In the genomic region with DNA sequence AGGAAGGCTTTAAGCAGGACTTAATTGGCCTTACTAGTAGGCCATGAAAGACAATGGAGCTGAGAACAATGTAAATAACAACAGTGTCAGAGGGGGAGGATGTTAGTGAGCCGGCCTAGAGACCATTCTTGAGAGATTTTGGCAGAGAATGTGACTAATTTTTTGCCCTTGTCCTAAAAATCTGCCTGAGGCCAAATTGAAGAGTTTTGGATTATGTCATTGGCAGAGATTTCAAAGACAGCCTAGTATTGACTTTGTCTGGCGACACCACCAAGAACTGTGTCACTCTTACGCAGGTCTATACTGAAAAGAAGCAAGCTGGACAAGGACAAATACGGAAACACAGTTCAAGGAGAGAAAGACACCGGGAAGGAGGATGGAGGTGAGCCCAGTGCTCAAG, we compare ENCODE assay signal across 25 mouse cellular contexts.
"Had no signal": no experiment of that assay in that cellular context is flagged by ENCODE, and none has a peak within 500 bp of the region (broad histone marks: within the 10 kb centered on the region; RNA-seq: fewer than 3 reads in every experiment).

No protein-coding gene starts in this region.

- H3K27me3 ChIP-seq: heart, embryonic 13.5 days; heart, embryonic 15.5 days; hindbrain, embryonic 13.5 days; hindbrain, embryonic 15.5 days; kidney, embryonic 15.5 days; limb, embryonic 12.5 days had no signal

- ATAC-seq: hindbrain, postnatal 0 days; intestine, embryonic 16.5 days; liver, embryonic 12.5 days had no signal

- H3K27ac ChIP-seq: heart, adult 2 months; heart, embryonic 13.5 days; heart, embryonic 15.5 days; hindbrain, embryonic 13.5 days; hindbrain, embryonic 15.5 days; hindbrain, postnatal 0 days; kidney, embryonic 15.5 days; kidney, postnatal 0 days; limb, embryonic 12.5 days; liver, embryonic 12.5 days; liver, embryonic 14.5 days had no signal

- H3K4me3 ChIP-seq: heart, adult 2 months; heart, embryonic 13.5 days; heart, embryonic 15.5 days; hindbrain, embryonic 13.5 days; hindbrain, embryonic 15.5 days; kidney, embryonic 15.5 days; limb, embryonic 12.5 days; liver, embryonic 12.5 days had no signal

- H3K4me2 ChIP-seq: heart, embryonic 11.5 days; heart, embryonic 13.5 days; heart, embryonic 15.5 days; hindbrain, embryonic 13.5 days; hindbrain, embryonic 15.5 days; kidney, embryonic 15.5 days; limb, embryonic 12.5 days; liver, embryonic 12.5 days had no signal

- DNase-seq: gastrocnemius, postnatal 14 days; gastrocnemius, postnatal 36 days; heart, adult 11 months; heart, adult 2 months; heart, postnatal 36 days; kidney, adult 11 months; kidney, adult 2 months; kidney, adult 9 months; kidney, postnatal 14 days; kidney, postnatal 36 days; layer of hippocampus, adult 9-11 months; layer of hippocampus, postnatal 36 days; left cerebral cortex, postnatal 4 days had no signal

- H3K4me1 ChIP-seq: heart, embryonic 13.5 days; hindbrain, embryonic 13.5 days; hindbrain, embryonic 15.5 days; limb, embryonic 12.5 days had no signal

- H3K9me3 ChIP-seq: heart, embryonic 13.5 days; heart, embryonic 15.5 days; hindbrain, embryonic 13.5 days; hindbrain, embryonic 15.5 days; kidney, embryonic 15.5 days; limb, embryonic 12.5 days; liver, embryonic 12.5 days had no signal

- H3K9ac ChIP-seq: heart, embryonic 13.5 days; heart, embryonic 15.5 days; hindbrain, embryonic 13.5 days; hindbrain, embryonic 15.5 days; kidney, embryonic 15.5 days; limb, embryonic 12.5 days; liver, embryonic 12.5 days; liver, embryonic 14.5 days had no signal

- H3K36me3 ChIP-seq: liver, embryonic 12.5 days had no signal
